Comparison of ENCODE assay signal across 13 mouse cellular contexts in genomic region chr7:102034904-102035303, GRCm38 (mm10). TPM values are rescaled to one million over a fixed set of nuclear protein-coding genes. Genes with fewer than 3 reads are reported as not detected.
A peak's percentile ranks its signal among the peaks of the same experiment; 100 is the strongest.
DNase-seq lines count a peak whose midpoint lies in the region; ATAC-seq and TF ChIP-seq lines count a peak whose summit lies in the region.
"Had no signal": no experiment of that assay in that cellular context is flagged by ENCODE, and none has a peak within 500 bp of the region (broad histone marks: within the 10 kb centered on the region; RNA-seq: fewer than 3 reads in every experiment).

No protein-coding gene starts in this region.

- in situ Hi-C loops in ES-E14 (cut with MboI; ENCODE audit: low sequenced_read_pairs in 2 of 2, unreplicated experiment in 2 of 2) = no loop called here

- TF ChIP-seq CTCF in gastrocnemius, adult 2 months (IDR thresholded peaks at IDR 0.05) = peak; percentile 56
- TF ChIP-seq CTCF in lung, postnatal 0 days (IDR thresholded peaks at IDR 0.05) = peak; percentile 48

- H3K9ac ChIP-seq in lung, postnatal 0 days (replicated peaks; ENCODE audit: low read depth) = no peak overlapping the region
- H3K9ac ChIP-seq in ES-E14 (ENCODE audit: insufficient read depth, low read depth, low read length, poor library complexity, severe bottlenecking) = no peak overlapping the region
- H3K9ac ChIP-seq: embryonic facial prominence, embryonic 15.5 days; midbrain, embryonic 13.5 days had no signal

- peaks cover 18% of the 10 kb centered on the region for H3K36me3 ChIP-seq in lung, postnatal 0 days (ENCODE audit: insufficient read depth, low read length)
- peaks cover 22% of the 10 kb centered on the region for H3K36me3 ChIP-seq in ES-E14 (ENCODE audit: control insufficient read depth, insufficient read depth, low read length, poor library complexity, severe bottlenecking)

- H3K4me3 ChIP-seq in gastrocnemius, adult 2 months = no peak overlapping the region
- H3K4me3 ChIP-seq in lung, postnatal 0 days (ENCODE audit: low read depth, low read length) = no peak overlapping the region
- no peak overlapping the region for H3K4me3 ChIP-seq in ES-E14 (ENCODE audit: insufficient read depth in 1 of 2, low read depth in 1 of 2, low read length in 2 of 2, poor library complexity in 1 of 2, severe bottlenecking in 1 of 2)
- H3K4me3 ChIP-seq: embryonic facial prominence, embryonic 15.5 days; midbrain, embryonic 13.5 days had no signal

- no peaks in the 10 kb centered on the region for H3K4me1 ChIP-seq in lung, postnatal 0 days (ENCODE audit: insufficient read depth, low read depth, low read length)
- no peaks in the 10 kb centered on the region for H3K4me1 ChIP-seq in ES-E14 (ENCODE audit: control insufficient read depth in 2 of 2, insufficient read depth in 2 of 2, low read length in 2 of 2, poor library complexity in 1 of 2)
- H3K4me1 ChIP-seq: embryonic facial prominence, embryonic 15.5 days; midbrain, embryonic 13.5 days had no signal

- H3K27ac ChIP-seq in gastrocnemius, adult 2 months = no peak overlapping the region
- H3K27ac ChIP-seq in lung, postnatal 0 days (ENCODE audit: low read length) = no peak overlapping the region
- H3K27ac ChIP-seq in ES-E14 (ENCODE audit: insufficient read depth, low read depth, low read length, poor library complexity, severe bottlenecking) = no peak overlapping the region
- H3K27ac ChIP-seq: embryonic facial prominence, embryonic 15.5 days; midbrain, embryonic 13.5 days had no signal

- DNase-seq in gastrocnemius, adult 2 months = no peak
- DNase-seq in gastrocnemius, postnatal 10 days = no peak
- no peak for DNase-seq in lung, postnatal 0 days (ENCODE audit: low spot score)
- DNase-seq in lung, postnatal 25 days (ENCODE audit: low spot score) = no peak
- DNase-seq in ES-E14 (ENCODE audit: low read depth, low spot score) = no peak
- peak; percentile 29 for DNase-seq in induced T-regulatory cell, adult 2 months (ENCODE audit: low read depth)

- H3K27me3 ChIP-seq in lung, postnatal 0 days (replicated peaks; ENCODE audit: insufficient read depth, low read length) = no peaks in the 10 kb centered on the region
- H3K27me3 ChIP-seq: embryonic facial prominence, embryonic 15.5 days; midbrain, embryonic 13.5 days had no signal

- intact Hi-C loops in gastrocnemius, adult 2 months (cut with DNase I) = loop anchor here (2.0 kb wide), 2 partner anchors 36 to 116 kb away; no protein-coding TSS in a partner anchor

- WGBS in lung, postnatal 0 days = 93% methylated on average over 1 of the region's 1 CpGs

- H3K4me2 ChIP-seq in lung, postnatal 0 days (replicated peaks; ENCODE audit: low read depth, low read length) = no peak overlapping the region
- H3K4me2 ChIP-seq: embryonic facial prominence, embryonic 15.5 days; midbrain, embryonic 13.5 days had no signal

- TF ChIP-seq EP300 in lung, postnatal 0 days (IDR thresholded peaks at IDR 0.05) = no peak

- no peaks in the 10 kb centered on the region for H3K9me3 ChIP-seq in lung, postnatal 0 days (ENCODE audit: low read length)
- no peaks in the 10 kb centered on the region for H3K9me3 ChIP-seq in ES-E14 (ENCODE audit: control insufficient read depth, insufficient read depth, low read depth, low read length)
- H3K9me3 ChIP-seq: embryonic facial prominence, embryonic 15.5 days; midbrain, embryonic 13.5 days had no signal

- ATAC-seq in lung, postnatal 0 days = no peak
- ATAC-seq in erythroid progenitor cell, adult 5-6 weeks (replicated peaks; ENCODE audit: low FRiP score, poor library complexity, severe bottlenecking) = no peak
- ATAC-seq in erythroblast, adult 5-6 weeks (replicated peaks; ENCODE audit: low FRiP score, poor library complexity, severe bottlenecking) = no peak
- ATAC-seq: midbrain, embryonic 13.5 days had no signal

TF ChIP-seq in ES-E14, 5 proteins besides CTCF, POLR2A, EP300 and RAD21:
- TF ChIP-seq ZC3H11A (IDR thresholded peaks at IDR 0.05; ENCODE audit: borderline replicate concordance, low read depth, low read length) (peak; percentile 27; the same call in 1 of the 2 replicates), HCFC1 (IDR thresholded peaks at IDR 0.05; ENCODE audit: borderline replicate concordance, insufficient read depth, low read length) (no peak)

RNA-seq across cellular contexts. Expression of gene Il18bp, which starts 16.4 kb away (rescaled TPM):
- 1 to 10 TPM; 1.9 to 2.3 TPM for total RNA-seq in gastrocnemius, adult 2 months (2021)
- total RNA-seq in gastrocnemius, postnatal 10 days (2021) = 1 to 10 TPM; 2.3 to 3.5 TPM
- polyA plus RNA-seq in lung, postnatal 0 days (2015; fragmentation: Nextera tagmentation; extraction: Ambion mirVana) = 2.2 and 2.5 TPM in 2 replicates
- 11.0 and 15.0 TPM in 2 replicates for total RNA-seq in ES-E14 (2012; rRNA removed)
- 10.1 and 23.5 TPM in 2 replicates for total RNA-seq in erythroid progenitor cell, adult 5-6 weeks (2015; ENCODE audit: low replicate concordance)
- total RNA-seq in erythroid progenitor cell, adult 5-6 weeks (2017; ENCODE audit: low replicate concordance) = 3.7 and 10.2 TPM in 2 replicates
- total RNA-seq in erythroblast, adult 5-6 weeks (2015; ENCODE audit: low replicate concordance) = 7.7 TPM in 1 of 2 replicates, not detected in the other
- 5.4 and 9.0 TPM in 2 replicates for total RNA-seq in erythroblast, adult 5-6 weeks (2017; ENCODE audit: low replicate concordance)

RNA-seq across cellular contexts. Expression of gene Rnf121, which starts 30.4 kb away (rescaled TPM):
- 10 to 100 TPM; 23.3 to 25.7 TPM for total RNA-seq in gastrocnemius, adult 2 months (2021)
- 10 to 100 TPM; 18.8 to 25.8 TPM for total RNA-seq in gastrocnemius, postnatal 10 days (2021)
- 16.2 and 18.2 TPM in 2 replicates for polyA plus RNA-seq in lung, postnatal 0 days (2015; fragmentation: Nextera tagmentation; extraction: Ambion mirVana)
- total RNA-seq in ES-E14 (2012; rRNA removed) = 45.7 and 60.8 TPM in 2 replicates
- total RNA-seq in erythroid progenitor cell, adult 5-6 weeks (2015; ENCODE audit: low replicate concordance) = 5.0 and 16.2 TPM in 2 replicates
- total RNA-seq in erythroid progenitor cell, adult 5-6 weeks (2017; ENCODE audit: low replicate concordance) = 7.5 and 14.1 TPM in 2 replicates
- 3.8 and 5.8 TPM in 2 replicates for total RNA-seq in erythroblast, adult 5-6 weeks (2015; ENCODE audit: low replicate concordance)
- 2.8 and 6.6 TPM in 2 replicates for total RNA-seq in erythroblast, adult 5-6 weeks (2017; ENCODE audit: low replicate concordance)

RNA-seq across cellular contexts. Expression of gene Xndc1, which starts 30.4 kb away (rescaled TPM):
- 1 to 10 TPM; 4.4 to 6.5 TPM for total RNA-seq in gastrocnemius, adult 2 months (2021)
- 10 to 100 TPM in 1 of 2 experiments, 1 to 10 TPM in 1; 5.9 to 11.9 TPM for total RNA-seq in gastrocnemius, postnatal 10 days (2021)
- polyA plus RNA-seq in lung, postnatal 0 days (2015; fragmentation: Nextera tagmentation; extraction: Ambion mirVana) = 6.2 and 7.8 TPM in 2 replicates
- total RNA-seq in ES-E14 (2012; rRNA removed) = 32.2 and 43.6 TPM in 2 replicates
- 22.7 and 23.1 TPM in 2 replicates for total RNA-seq in erythroid progenitor cell, adult 5-6 weeks (2015; ENCODE audit: low replicate concordance)
- total RNA-seq in erythroid progenitor cell, adult 5-6 weeks (2017; ENCODE audit: low replicate concordance) = 10.2 and 22.6 TPM in 2 replicates
- total RNA-seq in erythroblast, adult 5-6 weeks (2015; ENCODE audit: low replicate concordance) = 3.8 and 12.3 TPM in 2 replicates
- total RNA-seq in erythroblast, adult 5-6 weeks (2017; ENCODE audit: low replicate concordance) = 7.3 and 8.6 TPM in 2 replicates

RNA-seq across cellular contexts. Expression of gene Xntrpc, which starts 30.6 kb away (rescaled TPM):
- 1 to 10 TPM in 1 of 2 experiments, under 1 TPM in 1; 0.50 to 1.2 TPM for total RNA-seq in gastrocnemius, adult 2 months (2021)
- total RNA-seq in gastrocnemius, postnatal 10 days (2021) = under 1 TPM; 0.75 to 0.95 TPM
- 0.29 and 0.30 TPM in 2 replicates for polyA plus RNA-seq in lung, postnatal 0 days (2015; fragmentation: Nextera tagmentation; extraction: Ambion mirVana)
- 0.76 and 1.1 TPM in 2 replicates for total RNA-seq in ES-E14 (2012; rRNA removed)
- total RNA-seq in erythroid progenitor cell, adult 5-6 weeks (2015; ENCODE audit: low replicate concordance) = 1.3 TPM in 1 of 2 replicates, not detected in the other
- total RNA-seq in erythroid progenitor cell, adult 5-6 weeks (2017; ENCODE audit: low replicate concordance) = 0.61 and 1.0 TPM in 2 replicates
- 1.3 TPM in 1 of 2 replicates, not detected in the other for total RNA-seq in erythroblast, adult 5-6 weeks (2015; ENCODE audit: low replicate concordance)
- 0.70 and 1.1 TPM in 2 replicates for total RNA-seq in erythroblast, adult 5-6 weeks (2017; ENCODE audit: low replicate concordance)

RNA-seq across cellular contexts. Expression of gene Trpc2, which starts 48.0 kb away (rescaled TPM):
- total RNA-seq in gastrocnemius, adult 2 months (2021) = 1 to 10 TPM in 1 of 2 experiments, under 1 TPM in 1; 0.10 to 1.3 TPM
- under 1 TPM; 0.07 to 0.52 TPM for total RNA-seq in gastrocnemius, postnatal 10 days (2021)
- not detected in 2 replicates for polyA plus RNA-seq in lung, postnatal 0 days (2015; fragmentation: Nextera tagmentation; extraction: Ambion mirVana)
- total RNA-seq in ES-E14 (2012; rRNA removed) = 0.36 and 1.3 TPM in 2 replicates
- 2.5 TPM in 1 of 2 replicates, not detected in the other for total RNA-seq in erythroid progenitor cell, adult 5-6 weeks (2015; ENCODE audit: low replicate concordance)
- total RNA-seq in erythroid progenitor cell, adult 5-6 weeks (2017; ENCODE audit: low replicate concordance) = 0.83 TPM in 1 of 2 replicates, not detected in the other
- 0.63 TPM in 1 of 2 replicates, not detected in the other for total RNA-seq in erythroblast, adult 5-6 weeks (2015; ENCODE audit: low replicate concordance)
- total RNA-seq in erythroblast, adult 5-6 weeks (2017; ENCODE audit: low replicate concordance) = 0.28 TPM in 1 of 2 replicates, not detected in the other
- polyA plus RNA-seq: liver, adult 2 months; midbrain, embryonic 13.5 days; neural tube, embryonic 14.5 days; testis, adult 2 months had no signal
